ENCODE assay signal across 9 mouse cellular contexts in genomic region chr19:16435531-16436231, GRCm38 (mm10). TPM values are rescaled to one million over a fixed set of nuclear protein-coding genes. Genes with fewer than 3 reads are reported as not detected.
DNase-seq lines count a peak whose midpoint lies in the region; ATAC-seq and TF ChIP-seq lines count a peak whose summit lies in the region.
"Had no signal": no experiment of that assay in that cellular context is flagged by ENCODE, and none has a peak within 500 bp of the region (broad histone marks: within the 10 kb centered on the region; RNA-seq: fewer than 3 reads in every experiment).

Gna14 (plus strand) TSS chr19:16435762.

- H3K9me3 ChIP-seq in embryonic facial prominence, embryonic 14.5 days (ENCODE audit: control insufficient read depth, low read length) = no peaks in the 10 kb centered on the region
- H3K9me3 ChIP-seq in heart, embryonic 10.5 days = no peaks in the 10 kb centered on the region
- H3K9me3 ChIP-seq in liver, embryonic 16.5 days (replicated peaks; ENCODE audit: control insufficient read depth, low read length) = no peaks in the 10 kb centered on the region
- H3K9me3 ChIP-seq in stomach, postnatal 0 days (ENCODE audit: control insufficient read depth, low read length) = no peaks in the 10 kb centered on the region
- H3K9me3 ChIP-seq: G1E had no signal

- peaks cover 33% of the 10 kb centered on the region for H3K27me3 ChIP-seq in embryonic facial prominence, embryonic 14.5 days (replicated peaks; ENCODE audit: control insufficient read depth, insufficient read depth, low read length)
- H3K27me3 ChIP-seq in heart, embryonic 10.5 days (ENCODE audit: insufficient read depth, poor library complexity, severe bottlenecking) = peaks cover 46% of the 10 kb centered on the region
- H3K27me3 ChIP-seq in liver, embryonic 16.5 days (ENCODE audit: control insufficient read depth, insufficient read depth, low read depth, low read length) = peaks cover 16% of the 10 kb centered on the region
- H3K27me3 ChIP-seq in stomach, postnatal 0 days (ENCODE audit: control insufficient read depth, insufficient read depth, low read length) = no peaks in the 10 kb centered on the region

- DNase-seq in B cell, adult 2 months = peak; percentile 71 to 72
- DNase-seq in adrenal gland, postnatal 4 days (ENCODE audit: low spot score in 2 of 2) = peak; percentile 39 to 55
- peak; percentile 61 for DNase-seq in embryonic facial prominence, embryonic 14.5 days (ENCODE audit: low spot score)
- DNase-seq in heart, embryonic 10.5 days (ENCODE audit: low spot score) = peak; percentile 86
- DNase-seq in kidney, adult 9 months = peak; percentile 83
- DNase-seq in neural tube, embryonic 10.5 days (ENCODE audit: extremely low spot score, low spot score) = peak; percentile 83
- peak; percentile 82 for DNase-seq in stomach, postnatal 0 days (ENCODE audit: low spot score)

- H3K36me3 ChIP-seq in embryonic facial prominence, embryonic 14.5 days (ENCODE audit: control insufficient read depth, insufficient read depth, low read length) = no peaks in the 10 kb centered on the region
- no peaks in the 10 kb centered on the region for H3K36me3 ChIP-seq in heart, embryonic 10.5 days
- no peaks in the 10 kb centered on the region for H3K36me3 ChIP-seq in liver, embryonic 16.5 days (ENCODE audit: control insufficient read depth, insufficient read depth)
- no peaks in the 10 kb centered on the region for H3K36me3 ChIP-seq in stomach, postnatal 0 days (ENCODE audit: control insufficient read depth, insufficient read depth, low read length)
- H3K36me3 ChIP-seq: G1E had no signal

- peak within 1 kb of the TSS; percentile 49 for H3K9ac ChIP-seq in embryonic facial prominence, embryonic 14.5 days (ENCODE audit: low read depth, low read length)
- H3K9ac ChIP-seq in liver, embryonic 16.5 days (ENCODE audit: low read depth, low read length) = peak within 1 kb of the TSS; percentile 43
- H3K9ac ChIP-seq in stomach, postnatal 0 days (ENCODE audit: low read length) = peak within 1 kb of the TSS; percentile 56

- WGBS in embryonic facial prominence, embryonic 14.5 days = 2% methylated on average over 25 of the region's 27 CpGs
- under 1% methylated on average over 27 of the region's 27 CpGs for WGBS in heart, embryonic 10.5 days
- under 1% methylated on average over 27 of the region's 27 CpGs for WGBS in liver, embryonic 16.5 days (ENCODE audit: insufficient replicate concordance)
- WGBS in stomach, postnatal 0 days = 2% methylated on average over 27 of the region's 27 CpGs

- ATAC-seq in embryonic facial prominence, embryonic 14.5 days (ENCODE audit: low read depth) = peak; percentile 81
- ATAC-seq in liver, embryonic 16.5 days (ENCODE audit: low read depth) = peak; percentile 61
- ATAC-seq in stomach, postnatal 0 days (ENCODE audit: low FRiP score, low TSS enrichment) = peak; percentile 82

- H3K4me2 ChIP-seq in embryonic facial prominence, embryonic 14.5 days (ENCODE audit: low read depth, low read length) = peak within 1 kb of the TSS; percentile 67
- peak within 1 kb of the TSS; percentile 87 for H3K4me2 ChIP-seq in liver, embryonic 16.5 days (ENCODE audit: low read depth, low read length)
- H3K4me2 ChIP-seq in stomach, postnatal 0 days (replicated peaks; ENCODE audit: low read depth) = peak within 1 kb of the TSS; percentile 86

- peak; percentile 79 for TF ChIP-seq CTCF in stomach, postnatal 0 days (IDR thresholded peaks at IDR 0.05; ENCODE audit: low read depth)

- peak within 1 kb of the TSS; percentile 40 for H3K4me3 ChIP-seq in embryonic facial prominence, embryonic 14.5 days (ENCODE audit: low read depth, low read length)
- H3K4me3 ChIP-seq in heart, embryonic 10.5 days = peak within 1 kb of the TSS; percentile 60
- peak within 1 kb of the TSS; percentile 60 for H3K4me3 ChIP-seq in liver, embryonic 16.5 days (ENCODE audit: low read depth, low read length)
- peak within 1 kb of the TSS; percentile 49 for H3K4me3 ChIP-seq in stomach, postnatal 0 days (ENCODE audit: low read depth, low read length)

- H3K27ac ChIP-seq in embryonic facial prominence, embryonic 14.5 days (replicated peaks; ENCODE audit: low read depth, low read length) = no peak within 1 kb of the TSS
- H3K27ac ChIP-seq in heart, embryonic 10.5 days = peak within 1 kb of the TSS; percentile 56
- no peak within 1 kb of the TSS for H3K27ac ChIP-seq in liver, embryonic 16.5 days (ENCODE audit: low read length)
- H3K27ac ChIP-seq in stomach, postnatal 0 days (replicated peaks) = peak within 1 kb of the TSS; percentile 30

- no peak for TF ChIP-seq EP300 in stomach, postnatal 0 days (optimal IDR thresholded peaks at IDR 0.05)

- peaks cover 10% of the 10 kb centered on the region for H3K4me1 ChIP-seq in embryonic facial prominence, embryonic 14.5 days (ENCODE audit: control insufficient read depth, insufficient read depth, low read length)
- H3K4me1 ChIP-seq in heart, embryonic 10.5 days = peaks cover 45% of the 10 kb centered on the region
- peaks cover 18% of the 10 kb centered on the region for H3K4me1 ChIP-seq in liver, embryonic 16.5 days (ENCODE audit: control insufficient read depth, low read depth, low read length)
- H3K4me1 ChIP-seq in stomach, postnatal 0 days (replicated peaks; ENCODE audit: control insufficient read depth, insufficient read depth) = peaks cover 5% of the 10 kb centered on the region; the same call in 1 of the 2 replicates

RNA-seq across cellular contexts. Expression of gene Gna14, which starts in this region (rescaled TPM):
- total RNA-seq in adrenal gland, postnatal 4 days (2021) = 10 to 100 TPM; 21.8 to 24.8 TPM
- polyA plus RNA-seq in embryonic facial prominence, embryonic 14.5 days (2014; fragmentation: Nextera tagmentation; extraction: Ambion mirVana) = 3.7 and 3.9 TPM in 2 replicates
- polyA plus RNA-seq in heart, embryonic 10.5 days (2016; fragmentation: Nextera tagmentation; extraction: Ambion mirVana) = 0.76 and 3.7 TPM in 2 replicates
- polyA plus RNA-seq in liver, embryonic 16.5 days (2015; fragmentation: Nextera tagmentation; extraction: Ambion mirVana) = 0.72 and 1.0 TPM in 2 replicates
- 9.0 and 11.7 TPM in 2 replicates for polyA plus RNA-seq in stomach, postnatal 0 days (2015; fragmentation: Nextera tagmentation; extraction: Ambion mirVana)
- total RNA-seq: G1E had no signal
- polyA plus RNA-seq: G1E had no signal

Comparison
In these comparisons a context has a peak if more than half of its experiments do, and no peak if none do; other contexts are left out.
1. H3K27ac ChIP-seq: peak in heart, embryonic 10.5 days (single experiment) and stomach, postnatal 0 days (single experiment); none in embryonic facial prominence, embryonic 14.5 days (single experiment) and liver, embryonic 16.5 days (single experiment).
2. Peak in every context shown above with its lines, with median percentiles within 50 percentile points of each other: DNase-seq, ATAC-seq, H3K4me2 ChIP-seq, H3K4me3 ChIP-seq and H3K9ac ChIP-seq.